Mouse (Mus musculus) lung, postnatal 36 days (tissue): ENCODE measurements around the gene Lhfpl1.
"Not testable (repeated sequence)": the region's sequence is repeated elsewhere in the genome, so short reads cannot be mapped to it uniquely, and the experiment has no call there.

ENCODE experiments used
- DNase-seq: peaks from one replicate; pipeline ENCODE4 v3.0.0; 2022; ENCODE audit warnings: mixed read lengths

Gene Lhfpl1

GRCm38 (mm10) chrX:145348377-145349203, at the start of gene Lhfpl1:
Gene Lhfpl1, minus strand, starts transcription at chrX:145349089.
- DNase-seq = no peak

GRCm38 (mm10) chrX:145371839-145372238, 22.9 kb upstream of the Lhfpl1 start:
- DNase-seq = no peak

GRCm38 (mm10) chrX:145362527-145362926, 13.6 kb upstream of the Lhfpl1 start:
- DNase-seq = no peak

GRCm38 (mm10) chrX:145342402-145342801, 6.5 kb downstream of the Lhfpl1 start:
- no peak for DNase-seq

- DNase-seq = no peak
Observed at GRCm38 (mm10) chrX:145336141-145336540, 12.7 kb downstream of the Lhfpl1 start.

GRCm38 (mm10) chrX:145308555-145308954, 40.3 kb downstream of the Lhfpl1 start:
- no peak for DNase-seq

- DNase-seq = peak; percentile 14
Observed at GRCm38 (mm10) chrX:145307174-145307573, 41.7 kb downstream of the Lhfpl1 start.

GRCm38 (mm10) chrX:145300232-145300631, 48.7 kb downstream of the Lhfpl1 start:
- not testable (repeated sequence) for DNase-seq

- no peak for DNase-seq
Observed at GRCm38 (mm10) chrX:145272209-145272608, 76.7 kb downstream of the Lhfpl1 start.

GRCm38 (mm10) chrX:145271768-145272167, 77.1 kb downstream of the Lhfpl1 start:
- DNase-seq = peak; percentile 5

- no peak for DNase-seq
Observed at GRCm38 (mm10) chrX:145261803-145262202, 87.1 kb downstream of the Lhfpl1 start.
